Mouse (Mus musculus): ENCODE measurements around the gene Gm3250.
A peak's percentile ranks its signal among the peaks of the same experiment; 100 is the strongest.
"Not testable (repeated sequence)": the region's sequence is repeated elsewhere in the genome, so short reads cannot be mapped to it uniquely, and the experiment has no call there.

The Gm3250 gene

GRCm38 (mm10) chr10:77782442-77782841, at the start of gene Gm3250:
Gm3250 (minus strand) TSS chr10:77782542.
- DNase-seq: not testable (repeated sequence)

DNA sequence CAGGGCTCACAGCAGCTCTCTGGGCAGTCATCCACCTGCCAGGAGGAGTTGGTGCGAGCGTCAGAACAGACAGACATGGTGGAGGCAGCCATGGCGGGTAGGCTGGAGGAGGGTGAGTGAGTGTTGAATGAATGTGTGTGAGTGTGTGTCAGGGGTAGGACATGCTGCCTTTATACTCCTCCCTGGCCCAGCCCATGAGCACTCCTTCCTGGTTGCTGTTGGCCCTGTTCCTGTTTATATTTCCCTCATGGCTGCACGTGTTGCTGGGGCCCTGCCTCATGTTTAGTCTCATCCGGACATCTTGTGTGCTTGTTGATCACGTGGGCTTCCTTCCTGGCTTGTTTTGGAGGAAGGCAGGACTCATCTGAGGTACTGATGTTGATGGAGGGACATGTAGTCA, 44.6 kb upstream of the Gm3250 start, which contains the start of gene Krtap10-4:
Krtap10-4 (minus strand) TSS at position 145 of the 400 bp plus-strand sequence.
- no peak for DNase-seq

GRCm38 (mm10) chr10:77819203-77819602, 36.9 kb upstream of the Gm3250 start:
- DNase-seq: no peak

DNA sequence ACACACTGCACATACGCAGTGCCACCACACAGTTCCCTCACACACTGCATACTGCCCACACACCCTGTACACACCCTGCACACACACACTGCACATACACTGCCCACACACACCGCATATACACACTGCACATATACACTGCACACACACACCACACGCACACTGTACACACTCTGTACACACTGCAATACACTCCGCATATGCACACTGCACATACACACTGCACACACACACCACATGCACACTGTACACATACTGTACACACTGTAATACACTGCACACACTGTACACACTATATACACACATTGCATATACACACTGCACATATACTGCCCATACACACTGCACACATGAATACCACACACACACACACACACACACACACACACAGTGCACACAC, 36.2 kb upstream of the Gm3250 start:
- no peak for DNase-seq

GRCm38 (mm10) chr10:77815514-77815913, 33.2 kb upstream of the Gm3250 start:
- DNase-seq: peak; percentile 3 to 53

GRCm38 (mm10) chr10:77814382-77814781, 32.0 kb upstream of the Gm3250 start, which contains the start of gene Gm2696:
Gm2696 (plus strand) TSS chr10:77814682.
- no peak for DNase-seq

GRCm38 (mm10) chr10:77811743-77812142, 29.4 kb upstream of the Gm3250 start, which contains the start of gene Gm9507:
Gm9507 (minus strand) TSS chr10:77811843.
- DNase-seq: no peak

DNA sequence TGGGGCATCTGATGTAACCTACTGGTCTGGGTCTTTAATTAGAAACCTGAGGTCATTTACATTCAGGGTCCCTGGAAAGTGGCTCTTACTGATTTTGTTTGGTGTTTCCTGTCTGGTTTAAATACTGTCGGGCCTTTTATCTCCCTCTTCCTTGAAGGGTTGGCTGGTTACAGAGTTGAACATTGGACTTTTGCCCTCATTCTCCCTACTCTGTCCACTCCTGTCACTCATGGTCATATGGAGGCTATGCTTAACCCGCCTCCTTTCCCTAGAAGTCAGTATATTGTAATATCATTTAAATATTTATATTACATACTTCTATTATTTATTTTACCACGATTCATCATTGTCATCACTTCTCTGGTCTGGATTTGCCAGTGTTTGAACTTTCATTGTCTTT, 21.8 kb upstream of the Gm3250 start:
- no peak for DNase-seq

DNA sequence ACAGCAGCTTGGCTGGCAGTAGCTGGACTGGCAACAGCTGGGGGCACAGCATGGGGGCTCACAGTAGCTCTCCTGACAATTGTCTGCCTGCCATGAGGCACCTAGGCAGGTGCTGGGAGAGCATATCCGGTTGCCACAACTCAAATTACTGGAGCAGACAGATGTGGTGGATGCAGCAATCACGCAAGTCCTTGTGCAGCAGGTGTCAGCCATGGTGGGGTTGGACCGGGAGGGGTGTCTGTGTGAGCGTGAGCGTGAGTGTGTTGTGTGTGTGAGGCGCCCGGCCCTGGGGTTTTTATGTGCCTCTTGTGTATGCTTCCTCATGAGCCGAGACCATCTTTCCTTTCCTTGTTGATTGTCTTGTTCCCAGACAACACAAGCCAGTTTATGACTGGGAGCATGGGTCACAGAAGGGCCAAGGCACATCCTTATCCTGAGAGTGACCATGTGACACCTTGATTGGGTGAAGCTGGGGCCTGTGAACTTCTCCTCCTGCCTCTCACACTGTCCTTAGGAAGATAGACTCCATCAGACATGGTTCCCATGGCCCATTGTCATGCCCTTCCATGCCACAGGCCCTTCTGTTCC, 16.7 kb upstream of the Gm3250 start, which contains the start of gene Gm19668:
Gm19668 (minus strand) TSS at position 213 of the 588 bp plus-strand sequence.
- DNase-seq: no peak

- not testable (repeated sequence) for DNase-seq
Observed at GRCm38 (mm10) chr10:77798164-77798920, 16.0 kb upstream of the Gm3250 start.

DNA sequence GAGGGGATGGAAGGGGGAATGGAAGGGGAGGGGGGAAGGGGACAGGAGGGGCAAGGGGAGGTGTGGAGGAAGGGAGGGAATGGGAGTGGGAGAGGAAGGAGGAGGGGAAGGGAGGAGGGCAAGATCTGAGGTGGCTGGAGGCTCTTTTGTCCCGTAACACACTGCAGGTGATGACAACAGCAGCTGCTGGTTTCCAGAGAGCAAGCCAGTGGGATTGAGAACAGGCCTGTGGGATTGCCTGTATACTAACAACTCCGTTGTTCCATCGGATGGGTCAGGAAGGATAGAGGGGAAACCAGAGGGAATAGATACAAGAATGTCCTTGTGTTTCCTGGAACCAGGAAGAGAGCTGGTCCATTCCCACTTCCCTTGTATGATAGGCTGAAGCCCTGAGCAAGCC, 15.3 kb upstream of the Gm3250 start:
- DNase-seq: no peak

GRCm38 (mm10) chr10:77794976-77795375, 12.6 kb upstream of the Gm3250 start, which contains the start of gene Gm9639:
Gm9639 (minus strand) TSS chr10:77795076.
- DNase-seq: no peak

DNA sequence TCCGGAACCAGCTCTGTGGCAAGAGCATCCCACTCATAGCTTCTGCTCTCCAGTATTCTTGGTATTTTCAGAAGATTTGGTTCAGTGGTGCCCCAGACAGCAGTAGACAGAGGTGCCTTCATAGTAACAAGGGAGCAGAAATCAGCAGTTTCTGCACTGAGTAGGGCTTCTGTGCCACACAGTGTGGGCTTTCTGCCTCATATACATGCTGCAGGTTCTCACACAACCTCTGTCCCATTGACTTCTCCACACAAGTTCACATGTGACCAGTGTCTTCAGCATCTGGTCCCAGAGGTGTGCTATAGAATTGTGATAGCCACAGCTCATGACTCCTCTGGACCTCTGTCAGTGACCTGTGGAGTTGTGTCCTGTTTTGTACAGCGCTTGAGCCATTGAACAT, 6.3 kb upstream of the Gm3250 start:
- DNase-seq: no peak

DNA sequence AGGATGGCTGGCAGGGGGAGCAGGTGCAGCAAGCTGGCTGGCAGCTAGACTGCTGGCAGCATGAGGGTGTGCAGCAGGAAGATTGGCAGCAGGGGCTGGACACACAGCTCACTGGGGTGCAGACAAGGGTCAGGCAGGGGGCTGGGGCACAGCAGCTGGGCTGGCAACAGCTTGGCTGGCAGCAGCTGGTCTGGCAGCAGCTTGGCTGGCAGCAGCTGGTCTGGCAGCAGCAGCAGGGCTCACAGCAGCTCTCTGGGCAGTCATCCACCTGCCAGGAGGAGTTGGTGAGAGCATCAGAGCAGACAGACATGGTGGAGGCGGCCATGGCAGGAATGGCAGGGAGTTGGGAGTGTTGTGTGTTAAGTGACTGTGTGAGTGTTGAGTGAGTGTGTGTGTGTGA, 5.5 kb upstream of the Gm3250 start, which contains the start of gene Gm7137:
Gm7137 (minus strand) TSS at position 325 of the 400 bp plus-strand sequence.
- not testable (repeated sequence) for DNase-seq

GRCm38 (mm10) chr10:77783396-77783795, 1.1 kb upstream of the Gm3250 start:
- DNase-seq: not testable (repeated sequence)

DNA sequence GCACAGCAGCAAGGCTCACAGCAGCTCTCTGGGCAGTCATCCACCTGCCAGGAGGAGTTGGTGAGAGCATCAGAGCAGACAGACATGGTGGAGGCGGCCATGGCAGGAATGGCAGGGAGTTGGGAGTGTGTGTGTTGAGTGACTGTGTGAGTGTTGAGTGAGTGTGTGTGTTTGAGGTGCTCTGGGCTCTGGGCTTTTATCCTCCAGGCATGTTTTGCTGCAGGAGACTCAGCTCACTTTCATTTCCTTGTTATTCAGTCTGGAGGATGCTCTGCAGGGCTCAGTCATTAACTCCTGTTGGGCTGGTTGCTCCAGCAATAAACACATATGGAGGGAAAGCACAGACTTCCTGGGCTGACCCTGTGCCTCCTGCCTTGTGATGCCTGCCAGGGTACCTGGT, 5.5 kb downstream of the Gm3250 start, which contains the start of gene Gm7138:
Gm7138 (minus strand) TSS at position 101 of the 400 bp plus-strand sequence.
- not testable (repeated sequence) for DNase-seq

DNA sequence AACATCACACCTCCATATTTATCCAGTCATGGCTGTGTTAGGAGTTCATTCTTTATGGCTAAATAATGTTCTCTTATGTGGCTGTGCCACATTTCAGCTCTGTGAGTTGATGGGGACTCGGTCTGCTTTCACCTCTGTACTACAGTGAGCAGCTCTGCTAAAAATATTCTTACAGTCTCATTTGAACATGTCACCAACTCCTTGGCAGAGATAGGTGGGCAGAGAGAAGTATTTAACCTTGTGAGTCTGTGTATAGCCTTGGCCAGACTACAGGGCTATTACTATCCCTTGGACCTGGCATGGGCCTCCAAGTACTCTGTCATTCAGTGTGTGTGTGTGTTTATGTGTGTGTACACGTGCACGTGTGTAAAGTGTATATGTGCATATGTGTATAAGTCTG, 10.2 kb downstream of the Gm3250 start:
- not testable (repeated sequence) for DNase-seq

DNA sequence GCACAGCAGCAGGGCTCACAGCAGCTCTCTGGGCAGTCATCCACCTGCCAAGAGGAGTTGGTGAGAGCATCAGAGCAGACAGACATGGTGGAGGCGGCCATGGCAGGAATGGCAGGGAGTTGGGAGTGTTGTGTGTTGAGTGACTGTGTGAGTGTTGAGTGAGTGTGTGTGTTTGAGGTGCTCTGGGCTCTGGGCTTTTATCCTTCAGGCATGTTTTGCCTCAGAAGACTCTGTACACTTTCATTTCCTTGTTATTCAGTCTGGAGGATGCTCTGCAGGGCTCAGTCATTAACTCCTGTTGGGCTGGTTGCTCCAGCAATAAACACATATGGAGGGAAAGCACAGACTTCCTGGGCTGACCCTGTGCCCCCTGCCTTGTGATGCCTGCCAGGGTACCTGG, 11.1 kb downstream of the Gm3250 start, which contains the start of gene Gm3238:
Gm3238 (minus strand) TSS at position 101 of the 400 bp plus-strand sequence.
- not testable (repeated sequence) for DNase-seq

- DNase-seq: no peak
Observed at GRCm38 (mm10) chr10:77769727-77770126, 12.6 kb downstream of the Gm3250 start.

DNA sequence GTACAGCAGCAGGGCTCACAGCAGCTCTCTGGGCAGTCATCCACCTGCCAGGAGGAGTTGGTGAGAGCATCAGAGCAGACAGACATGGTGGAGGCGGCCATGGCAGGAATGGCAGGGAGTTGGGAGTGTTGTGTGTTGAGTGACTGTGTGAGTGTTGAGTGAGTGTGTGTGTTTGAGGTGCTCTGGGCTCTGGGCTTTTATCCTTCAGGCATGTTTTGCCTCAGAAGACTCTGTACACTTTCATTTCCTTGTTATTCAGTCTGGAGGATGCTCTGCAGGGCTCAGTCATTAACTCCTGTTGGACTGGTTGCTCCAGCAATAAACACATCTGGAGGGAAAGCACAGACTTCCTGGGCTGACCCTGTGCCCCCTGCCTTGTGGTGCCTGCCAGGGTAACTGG, 22.8 kb downstream of the Gm3250 start, which contains the start of gene Gm3233:
Gm3233 (minus strand) TSS at position 101 of the 400 bp plus-strand sequence.
- DNase-seq: not testable (repeated sequence)

- no peak for DNase-seq
Observed at GRCm38 (mm10) chr10:77753448-77753847, 28.9 kb downstream of the Gm3250 start.

- not testable (repeated sequence) for DNase-seq
Observed at GRCm38 (mm10) chr10:77752312-77752711, 30.0 kb downstream of the Gm3250 start.

DNA sequence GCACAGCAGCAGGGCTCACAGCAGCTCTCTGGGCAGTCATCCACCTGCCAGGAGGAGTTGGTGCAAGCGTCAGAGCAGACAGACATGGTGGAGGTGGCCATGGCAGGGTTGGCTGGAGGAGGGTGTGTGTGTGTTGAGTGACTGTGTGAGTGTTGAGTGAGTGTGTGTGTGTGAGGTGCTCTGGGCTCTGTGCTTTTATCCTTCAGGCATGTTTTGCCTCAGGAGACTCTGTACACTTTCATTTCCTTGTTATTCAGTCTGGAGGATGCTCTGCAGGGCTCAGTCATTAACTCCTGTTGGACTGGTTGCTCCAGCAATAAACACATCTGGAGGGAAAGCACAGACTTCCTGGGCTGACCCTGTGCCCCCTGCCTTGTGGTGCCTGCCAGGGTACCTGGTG, 31.1 kb downstream of the Gm3250 start, which contains the start of gene Gm9736:
Gm9736 (minus strand) TSS at position 101 of the 400 bp plus-strand sequence.
- DNase-seq: not testable (repeated sequence)

Measured in kidney, postnatal 36 days (tissue).